Mouse (Mus musculus) intestine, embryonic 16.5 days (tissue): Measurements from ENCODE around the gene Sf3b4. TPM values are rescaled to one million over a fixed set of nuclear protein-coding genes. Genes with fewer than 3 reads are reported as not detected.

Source experiments
- ATAC-seq: fragments of 200-750 bp; cut with Nextera tagmentation; 2 replicates; pipeline ENCODE4 v1.8.0; 2017; ENCODE audit warnings: moderate TSS enrichment, moderate library complexity
- H3K27ac ChIP-seq: fragments of 300-500 bp; sonication (generic); 2 replicates; pipeline ENCODE4 v1.5.1; 2014; ENCODE audit warnings: mild to moderate bottlenecking, low read length
- H3K27me3 ChIP-seq: fragments of 300-500 bp; sonication (generic); replicated peaks from 2 replicates; pipeline ENCODE4 v1.6.1; 2014; ENCODE audit warnings: low read length, control low read depth, mixed read lengths; ENCODE audit not compliant: control insufficient read depth, insufficient read depth
- H3K36me3 ChIP-seq: fragments of 300-500 bp; sonication (generic); 2 replicates; pipeline ENCODE4 v1.6.1; 2014; ENCODE audit warnings: low read length, control low read depth; ENCODE audit not compliant: control insufficient read depth, insufficient read depth
- H3K4me1 ChIP-seq: fragments of 300-500 bp; sonication (generic); 2 replicates; pipeline ENCODE4 v1.6.1; 2014; ENCODE audit warnings: low read length, control low read depth, mixed read lengths; ENCODE audit not compliant: control insufficient read depth, insufficient read depth
- H3K4me2 ChIP-seq: fragments of 300-500 bp; sonication (generic); 2 replicates; pipeline ENCODE4 v1.6.1; 2014; ENCODE audit warnings: low read depth, low read length, control low read depth
- H3K4me3 ChIP-seq: fragments of 300-500 bp; sonication (generic); 2 replicates; pipeline ENCODE4 v1.5.1; 2014; ENCODE audit warnings: mild to moderate bottlenecking, low read length
- H3K9ac ChIP-seq: fragments of 300-500 bp; sonication (generic); 2 replicates; pipeline ENCODE4 v1.6.1; 2014; ENCODE audit warnings: low read depth, low read length
- H3K9me3 ChIP-seq: fragments of 300-500 bp; sonication (generic); 2 replicates; pipeline ENCODE4 v1.6.1; 2016; ENCODE audit warnings: low read length, control low read depth; ENCODE audit not compliant: control insufficient read depth
- WGBS: fragments of 180-500 bp; shearing (Covaris S2); extraction: QIAGEN DNeasy Blood & Tissue Kit; methylation state at CpG from one replicate; pipeline ENCODE4 v1.1.7; 2014; 5-methylcytosine and 5-hydroxymethylcytosine counted together
- microRNA-seq: library from miRNA; unstranded; fragments of <30 nt; microRNA quantifications from one replicate; pipeline ENCODE4, GENCODE M21; 2016
- polyA plus RNA-seq: library from polyadenylated mRNA; unstranded; fragments of >200 nt; fragmentation: Nextera tagmentation; extraction: Ambion mirVana; gene quantifications from 2 replicates; pipeline ENCODE4 v1.2.1, GENCODE M21; 2015

Sf3b4 gene
- polyA plus RNA-seq, 1 experiment from 2014 or later: 154 TPM

GRCm38 (mm10) chr3:96222774-96223173 is 50.6 kb downstream of the Sf3b4 start:
- no peaks in the 10 kb centered on the region for H3K27me3 ChIP-seq
- no peaks in the 10 kb centered on the region for H3K36me3 ChIP-seq
- peak overlapping the region; percentile 85 for H3K4me2 ChIP-seq
- WGBS: 84% methylated on average over 4 of the region's 4 CpGs
- H3K9me3 ChIP-seq: no peaks in the 10 kb centered on the region
- no peak overlapping the region for H3K9ac ChIP-seq
- H3K4me3 ChIP-seq: peak overlapping the region; percentile 68
- no peak for ATAC-seq
- H3K27ac ChIP-seq: no peak overlapping the region
- H3K4me1 ChIP-seq: peaks cover 18% of the 10 kb centered on the region

- H3K4me2 ChIP-seq: no peak overlapping the region
Observed at GRCm38 (mm10) chr3:96225421-96225820, 53.3 kb downstream of the Sf3b4 start.

More at GRCm38 (mm10) chr3:96225421-96225820, 53.3 kb downstream of the Sf3b4 start:
- H3K4me3 ChIP-seq: no peak overlapping the region
- no peaks in the 10 kb centered on the region for H3K36me3 ChIP-seq
- no peak overlapping the region for H3K9ac ChIP-seq
- ATAC-seq: no peak
- peaks cover 16% of the 10 kb centered on the region for H3K4me1 ChIP-seq
- 46% methylated on average over 2 of the region's 2 CpGs for WGBS
- H3K27me3 ChIP-seq: no peaks in the 10 kb centered on the region
- H3K9me3 ChIP-seq: no peaks in the 10 kb centered on the region
- H3K27ac ChIP-seq: no peak overlapping the region

Small RNA genes within 50 kb of the gene (microRNA-seq; reads per million reads assigned to microRNA genes)
- not detected for gene Gm44492

Other genes with a start within 250 kb of the Sf3b4 start
- 140 and 150 TPM in 2 replicates for gene Anp32e, start 243.1 kb upstream of the Sf3b4 start, polyA plus RNA-seq
- 17.3 and 17.7 TPM in 2 replicates for gene Plekho1, start 176.3 kb upstream of the Sf3b4 start, polyA plus RNA-seq
- gene Vps45, start 113.9 kb upstream of the Sf3b4 start, polyA plus RNA-seq: 28.0 and 28.5 TPM in 2 replicates
- 14.7 and 15.5 TPM in 2 replicates for gene Otud7b, start 67.8 kb upstream of the Sf3b4 start, polyA plus RNA-seq
- 24.5 TPM in 2 replicates for gene Mtmr11, start 10.3 kb upstream of the Sf3b4 start, polyA plus RNA-seq
- gene Sv2a, start 8.8 kb downstream of the Sf3b4 start, polyA plus RNA-seq: 3.2 and 3.4 TPM in 2 replicates
- 65.2 and 66.2 TPM in 2 replicates for gene Bola1, start 47.4 kb downstream of the Sf3b4 start, polyA plus RNA-seq
- 0.70 TPM in 1 of 2 replicates, not detected in the other for gene Hist2h2ab, start 47.5 kb downstream of the Sf3b4 start, polyA plus RNA-seq
- 2.8 and 4.7 TPM in 2 replicates for gene Hist2h2ac, start 48.5 kb downstream of the Sf3b4 start, polyA plus RNA-seq
- gene Hist2h2be, start 48.8 kb downstream of the Sf3b4 start, polyA plus RNA-seq: 6.7 and 7.3 TPM in 2 replicates
- gene Hist2h3c2, start 66.8 kb downstream of the Sf3b4 start, polyA plus RNA-seq: 2.9 and 3.7 TPM in 2 replicates
- gene Hist2h2aa2, start 67.9 kb downstream of the Sf3b4 start, polyA plus RNA-seq: 37.3 and 43.2 TPM in 2 replicates
- gene Hist2h2aa1, start 73.2 kb downstream of the Sf3b4 start, polyA plus RNA-seq: 13.7 and 14.1 TPM in 2 replicates
- gene Hist2h3c1, start 74.4 kb downstream of the Sf3b4 start, polyA plus RNA-seq: 1.3 and 1.8 TPM in 2 replicates
- 5.3 and 5.8 TPM in 2 replicates for gene Hist2h4, start 91.0 kb downstream of the Sf3b4 start, polyA plus RNA-seq
- gene Hist2h3b, start 96.3 kb downstream of the Sf3b4 start, polyA plus RNA-seq: 21.2 and 30.8 TPM in 2 replicates
- 5.3 and 6.2 TPM in 2 replicates for gene Hist2h2bb, start 97.4 kb downstream of the Sf3b4 start, polyA plus RNA-seq
- gene Fcgr1, start 121.6 kb downstream of the Sf3b4 start, polyA plus RNA-seq: 3.6 and 3.7 TPM in 2 replicates